Mouse (Mus musculus): Measurements from ENCODE around the gene Gtf2h5.

Gtf2h5 gene

DNA sequence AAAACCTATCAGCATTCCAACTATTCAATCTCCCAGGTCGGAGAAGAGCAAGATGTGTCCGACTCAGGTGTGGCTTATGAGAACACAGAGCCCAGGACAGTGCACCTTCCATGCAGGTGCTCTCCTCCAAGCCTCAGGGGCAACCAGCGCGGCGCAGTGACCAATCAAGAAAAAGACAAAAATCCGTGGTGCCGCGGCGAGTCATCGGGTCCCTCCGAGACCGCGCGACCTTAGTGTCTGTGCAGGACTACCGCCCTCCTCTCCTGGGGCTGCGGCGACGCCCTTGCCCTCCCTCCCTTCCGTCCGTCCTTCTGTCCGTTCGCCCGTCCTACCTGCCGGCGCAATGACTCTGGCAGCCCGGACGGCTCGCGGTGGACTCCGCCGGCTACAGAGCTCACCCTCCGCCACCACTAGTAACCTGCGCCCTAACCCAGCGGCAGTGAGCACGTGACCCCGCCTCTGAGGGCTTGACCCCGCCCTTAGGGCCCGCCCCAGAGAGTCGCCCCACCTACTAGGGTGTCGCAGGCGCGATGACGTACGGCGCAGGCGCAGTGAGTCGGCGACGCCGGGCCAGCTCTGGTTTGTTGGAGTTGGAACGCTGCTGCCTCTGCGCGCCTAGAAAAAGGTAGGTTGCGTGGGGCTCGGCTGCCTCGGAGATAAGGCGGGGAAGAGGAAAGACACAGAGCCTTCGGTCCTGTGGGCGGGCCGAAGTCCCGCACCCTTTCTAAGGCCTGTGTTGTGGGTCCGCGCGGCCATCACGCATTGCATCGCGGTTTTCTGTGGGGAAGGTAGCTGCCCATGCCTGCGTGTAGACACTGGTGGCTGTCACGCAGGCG is at the start of gene Gtf2h5, which contains the start of gene Serac1:
Gene Gtf2h5, plus strand, starts transcription at position 500 of the 836 bp plus-strand sequence.
Gene Serac1, minus strand, starts transcription at position 455 of the 836 bp plus-strand sequence.
- DNase-seq, result peak; percentile 99

DNA sequence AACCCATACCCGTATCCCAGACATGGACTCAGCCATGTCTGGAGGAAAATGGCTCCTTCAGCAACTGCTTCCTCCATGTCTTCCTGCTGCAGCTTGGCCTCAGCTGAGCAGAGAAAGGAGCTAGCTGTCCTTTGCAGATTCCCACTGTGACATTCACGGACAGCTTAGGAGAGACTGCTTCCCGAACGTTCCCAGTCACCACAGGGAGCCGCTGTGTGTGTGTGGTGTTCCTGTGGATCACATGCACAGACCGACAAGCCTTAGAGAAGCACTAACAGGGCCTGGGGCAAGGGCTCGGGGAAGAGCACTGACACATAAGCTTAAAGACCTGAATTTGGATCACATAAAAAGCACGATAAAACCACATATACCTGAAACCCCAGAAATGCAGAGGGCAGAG is 43.9 kb upstream of the Gtf2h5 start:
- no peak for DNase-seq

GRCm38 (mm10) chr17:6036458-6036857 is 43.1 kb upstream of the Gtf2h5 start:
- DNase-seq, result peak; percentile 42

GRCm38 (mm10) chr17:6036872-6037271 is 42.7 kb upstream of the Gtf2h5 start:
- no peak for DNase-seq

DNA sequence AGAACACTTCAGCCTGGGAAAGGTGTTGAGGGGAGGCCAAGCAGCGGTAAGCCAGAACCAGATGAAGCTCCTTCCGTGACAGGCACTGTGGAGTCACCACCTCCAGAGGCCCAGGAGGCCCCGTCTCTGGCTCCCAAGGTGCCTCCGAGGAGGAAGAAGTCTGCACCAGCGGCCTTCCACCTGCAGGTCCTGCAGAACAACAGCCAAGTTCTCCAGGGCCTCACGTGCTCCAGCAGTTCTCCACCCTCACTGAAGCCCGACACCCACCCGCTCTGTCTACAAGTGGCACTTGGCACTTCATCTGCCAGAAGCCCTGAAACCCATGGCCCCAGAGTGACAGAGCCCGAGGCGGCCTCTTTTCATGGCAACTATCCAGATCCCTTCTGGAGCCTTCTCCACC is 42.1 kb upstream of the Gtf2h5 start:
- no peak for DNase-seq

DNA sequence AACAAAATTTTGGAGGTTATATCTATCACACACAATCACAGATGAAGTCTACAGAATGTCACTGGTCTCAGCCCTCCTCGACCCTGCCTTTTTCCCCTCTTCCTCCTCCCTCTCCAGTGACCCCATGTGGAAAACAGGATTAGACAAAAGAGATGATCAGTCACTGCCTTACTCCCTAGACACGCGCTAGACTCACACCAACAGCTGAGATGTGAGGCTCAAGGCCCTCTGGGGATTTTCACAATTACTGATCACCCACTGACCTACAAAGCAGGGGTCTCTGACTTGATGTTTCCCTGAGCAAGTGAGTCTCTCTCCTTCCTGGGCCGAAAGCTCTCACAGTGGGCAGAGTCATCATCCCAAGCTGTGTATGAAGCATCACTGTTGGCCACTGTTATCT is 26.8 kb upstream of the Gtf2h5 start:
- DNase-seq, result no peak

DNA sequence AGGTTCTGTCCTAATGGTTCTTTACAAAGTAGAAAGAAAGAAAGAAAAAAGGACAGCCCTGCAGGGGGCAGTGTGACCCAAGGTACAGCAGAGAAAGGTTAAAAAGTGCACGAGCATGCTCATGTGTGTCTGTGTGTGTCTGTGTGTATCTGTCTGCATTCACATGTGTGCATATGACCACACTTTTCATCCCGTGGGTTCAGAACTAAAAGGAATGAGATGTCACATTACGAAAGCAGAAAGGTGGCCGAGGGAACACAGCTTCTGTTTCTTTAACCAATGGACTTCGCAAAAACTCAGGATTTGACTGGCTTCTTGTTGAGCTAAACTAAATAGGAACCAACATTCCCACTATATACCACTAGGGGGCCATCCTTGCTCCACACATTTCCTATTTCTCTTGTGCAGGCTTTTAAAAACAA is 24.6 kb upstream of the Gtf2h5 start:
- peak; percentile 79 for DNase-seq

DNA sequence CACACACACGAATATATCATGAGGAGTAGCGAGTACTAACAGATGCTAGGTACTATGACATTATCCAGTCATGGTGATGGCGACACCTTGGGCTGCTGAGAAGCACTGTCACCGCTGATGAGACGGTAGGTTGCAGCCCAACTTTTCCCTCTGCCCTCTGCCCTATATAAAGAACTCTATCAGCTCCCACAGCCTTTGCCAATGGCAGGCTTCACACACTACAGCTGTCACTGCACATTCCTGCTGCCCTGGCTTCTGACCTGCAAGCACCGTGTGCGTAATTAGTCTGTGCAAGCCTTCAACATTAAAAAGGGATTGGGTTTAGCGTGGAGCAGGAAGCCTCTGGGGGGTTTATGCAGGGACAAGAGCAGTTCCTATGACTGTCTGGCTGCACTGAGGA is 16.8 kb upstream of the Gtf2h5 start:
- DNase-seq, result no peak

- no peak for DNase-seq
Observed at GRCm38 (mm10) chr17:6063532-6063931, 16.1 kb upstream of the Gtf2h5 start.

GRCm38 (mm10) chr17:6066021-6066420 is 13.6 kb upstream of the Gtf2h5 start:
- DNase-seq, result no peak

DNA sequence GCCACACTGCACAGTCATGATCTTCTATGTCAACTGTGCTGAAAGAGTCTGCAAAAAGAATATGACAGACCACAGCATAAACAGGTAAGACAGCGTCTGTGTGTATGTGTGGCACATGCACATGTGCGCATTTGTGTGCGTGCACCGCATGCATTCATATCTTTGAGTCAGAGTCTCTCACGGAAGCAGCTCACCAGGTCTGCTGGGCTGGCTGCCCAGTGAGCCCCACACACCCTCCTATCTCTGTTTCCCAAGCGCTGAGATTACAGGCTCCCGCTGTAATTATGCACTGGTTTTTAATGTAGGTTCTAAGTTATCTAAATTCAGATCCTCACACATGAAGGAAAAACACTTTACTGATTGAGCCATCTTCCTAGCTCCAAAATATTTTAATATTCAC is 12.0 kb upstream of the Gtf2h5 start:
- DNase-seq, result no peak

- DNase-seq, result no peak
Observed at GRCm38 (mm10) chr17:6069866-6070265, 9.7 kb upstream of the Gtf2h5 start.

DNA sequence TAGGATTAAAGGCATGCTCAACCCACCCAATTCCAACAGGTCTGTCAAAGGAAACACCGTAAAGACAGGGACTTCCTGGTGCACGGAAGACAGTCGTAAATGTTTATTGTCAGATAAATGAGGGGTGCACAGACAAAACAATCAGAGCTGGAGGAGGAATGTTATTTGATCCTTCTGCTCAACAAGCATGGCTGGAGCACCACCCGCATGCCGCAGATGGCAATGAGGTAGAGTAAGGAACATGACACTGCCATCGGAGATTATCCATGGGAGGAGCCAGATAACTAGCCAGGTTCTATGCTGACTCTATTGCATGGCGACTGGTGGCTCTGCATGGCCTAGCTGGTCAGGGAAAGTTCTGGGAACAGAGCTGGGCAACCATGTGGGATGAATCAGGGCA is 6.2 kb upstream of the Gtf2h5 start:
- no peak for DNase-seq

- DNase-seq, result no peak
Observed at GRCm38 (mm10) chr17:6083323-6083890, 3.8 kb downstream of the Gtf2h5 start.

DNA sequence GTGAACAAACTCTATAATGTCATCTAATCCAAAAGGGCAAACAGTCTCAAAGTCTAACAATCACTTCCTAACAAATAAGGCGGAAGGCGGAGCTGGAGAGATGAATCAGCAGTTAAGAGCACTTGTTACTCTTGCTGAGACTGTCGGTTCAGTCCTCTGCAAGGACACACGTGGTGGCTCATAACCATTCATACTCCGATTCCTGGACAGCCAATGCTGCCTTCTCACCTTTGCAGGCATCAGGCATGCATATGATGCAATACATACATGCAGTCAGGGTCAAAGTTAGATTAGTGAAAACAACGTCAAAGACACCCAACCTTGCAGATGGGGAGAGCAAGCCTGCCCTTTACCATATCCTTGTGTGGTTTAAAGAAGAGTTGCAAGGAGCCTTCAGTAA is 12.0 kb downstream of the Gtf2h5 start:
- no peak for DNase-seq

GRCm38 (mm10) chr17:6095579-6095978 is 16.0 kb downstream of the Gtf2h5 start:
- no peak for DNase-seq

DNA sequence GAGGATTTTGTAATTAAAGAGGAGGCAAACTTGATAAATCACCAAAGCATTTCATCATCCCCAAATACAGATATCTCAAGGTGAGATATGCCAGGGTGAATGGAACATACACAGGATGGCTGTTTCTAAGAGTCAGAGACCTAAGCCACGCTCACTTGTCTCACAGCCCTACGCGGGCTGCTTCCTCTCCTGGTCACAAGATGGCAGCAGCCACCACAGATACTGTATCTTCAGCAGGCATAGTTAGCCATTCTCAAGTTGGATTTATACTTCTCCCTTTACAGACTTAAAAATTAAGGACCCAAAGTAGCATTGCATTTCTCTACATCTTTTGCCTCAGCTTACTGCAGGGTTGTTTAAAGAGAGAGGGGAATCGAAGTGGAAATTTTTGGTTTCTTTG is 18.3 kb downstream of the Gtf2h5 start:
- DNase-seq, result peak; percentile 76

DNA sequence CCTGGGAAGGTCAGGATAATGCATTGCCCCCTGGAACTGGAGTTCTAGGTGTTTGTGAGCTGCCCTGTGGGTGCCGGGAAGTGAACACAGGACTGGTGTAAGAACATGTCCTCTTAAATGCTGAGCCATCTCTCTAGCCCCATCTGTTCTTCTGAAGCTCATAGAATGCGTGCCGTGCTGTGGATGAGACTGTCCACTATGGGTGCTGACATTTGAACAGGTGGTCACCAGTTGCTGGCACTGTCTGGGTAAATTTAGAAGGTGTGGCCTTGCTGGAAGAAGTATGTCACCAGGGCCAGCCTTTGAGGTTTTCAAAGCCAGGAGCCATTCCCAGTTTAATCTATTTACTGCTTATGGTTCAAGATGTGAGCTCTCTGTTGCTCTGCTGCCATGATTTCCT is 22.7 kb downstream of the Gtf2h5 start:
- no peak for DNase-seq

DNA sequence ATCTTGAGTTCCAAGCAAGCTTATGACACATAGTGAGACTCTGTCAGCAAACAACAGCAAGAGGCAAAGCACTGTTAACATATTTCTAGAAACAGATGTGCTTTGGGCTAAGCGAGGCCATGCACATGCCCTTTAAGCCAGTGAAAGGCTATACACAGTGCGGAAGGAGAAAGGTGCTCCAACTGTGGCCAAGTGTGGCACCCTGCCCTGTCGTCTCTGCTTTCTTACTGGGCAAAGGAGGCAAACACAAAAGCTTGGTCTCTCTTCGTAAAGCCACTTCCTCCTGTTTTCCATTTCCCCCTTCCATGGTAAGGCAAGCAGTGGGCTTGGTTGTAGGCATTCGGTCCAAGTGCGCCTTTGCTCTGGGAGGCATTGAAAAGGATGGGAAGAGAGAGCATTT is 24.0 kb downstream of the Gtf2h5 start:
- DNase-seq, result no peak

GRCm38 (mm10) chr17:6106361-6107014 is 26.9 kb downstream of the Gtf2h5 start, which contains the start of gene Tulp4:
Gene Tulp4 (plus strand): TSS chr17:6106437.
- peak; percentile 91 for DNase-seq

- peak; percentile 73 for DNase-seq
Observed at GRCm38 (mm10) chr17:6107015-6107601, 27.5 kb downstream of the Gtf2h5 start.

GRCm38 (mm10) chr17:6108175-6108574 is 28.6 kb downstream of the Gtf2h5 start:
- no peak for DNase-seq

DNA sequence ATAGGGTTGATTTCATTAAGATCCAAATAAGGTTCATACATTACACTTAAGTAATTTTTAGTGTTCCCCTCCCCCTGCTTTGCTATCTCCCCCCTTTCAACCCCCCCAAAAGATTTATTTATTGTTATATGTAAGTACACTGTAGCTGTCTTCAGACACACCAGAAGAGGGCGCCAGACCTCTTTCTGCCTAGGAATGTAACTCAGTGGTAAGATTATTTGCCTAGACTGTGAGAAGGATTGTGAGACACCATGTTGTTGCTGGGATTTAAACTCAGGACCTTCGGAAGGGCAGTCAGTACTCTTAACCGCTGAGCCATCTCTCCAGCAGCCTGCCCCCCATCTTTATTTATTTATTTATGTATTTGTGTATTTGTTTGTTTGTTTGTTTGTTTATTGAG is 31.4 kb downstream of the Gtf2h5 start:
- no peak for DNase-seq
